Mouse (Mus musculus) MEL (cell line): ENCODE measurements at regions not wholly inside any gene's neighbourhood (a gene's known extent, or its start where the extent isn't known, plus 50 kb on each side); places are given as distances from the start of the nearest gene placed in this dataset.

Experiments used
- DNase-seq: peaks from one replicate; pipeline ENCODE4 v3.0.0; 2011; ENCODE audit warnings: low read depth, low spot score
- H3K27ac ChIP-seq: 2 replicates; pipeline ENCODE4 v1.5.1; 2012; ENCODE audit warnings: low read depth, mild to moderate bottlenecking, control low read depth, low read length, moderate library complexity; ENCODE audit not compliant: control insufficient read depth
- H3K27me3 ChIP-seq, 2 experiments: fragments of 150-350 bp in 1 of 2; sonication (generic) in 1 of 2; 2 replicates each; pipeline ENCODE4 v1.6.1; 2012; ENCODE audit warnings: low read length in 2 of 2, mild to moderate bottlenecking in 2 of 2, improper control_type of control experiment in 1 of 2, moderate library complexity in 1 of 2; ENCODE audit not compliant: insufficient read depth in 2 of 2, control insufficient read depth in 1 of 2
- H3K36me3 ChIP-seq, 2 experiments: 2 replicates each; pipeline ENCODE4 v1.6.1; 2012 to 2014; ENCODE audit warnings: low read length in 2 of 2, improper control_type of control experiment in 1 of 2, inconsistent platforms in 1 of 2, mild to moderate bottlenecking in 1 of 2; ENCODE audit not compliant: insufficient read depth in 2 of 2, control insufficient read depth in 1 of 2
- H3K4me1 ChIP-seq, 2 experiments: fragments of 150-350 bp in 1 of 2; sonication (generic) in 1 of 2; 2 replicates each; pipeline ENCODE4 v1.6.1; 2012; ENCODE audit warnings: low read length in 2 of 2, improper control_type of control experiment in 1 of 2, mild to moderate bottlenecking in 1 of 2; ENCODE audit not compliant: insufficient read depth in 2 of 2, control insufficient read depth in 1 of 2
- H3K4me3 ChIP-seq, 2 experiments: fragments of 150-350 bp in 1 of 2; sonication (generic) in 1 of 2; 2 replicates each; pipeline ENCODE4 v1.5.1; 2012; ENCODE audit warnings: low read depth in 2 of 2, low read length in 2 of 2, mild to moderate bottlenecking in 2 of 2, moderate library complexity in 2 of 2, control low read depth in 1 of 2, improper control_type of control experiment in 1 of 2; ENCODE audit not compliant: control insufficient read depth in 1 of 2, insufficient read depth in 1 of 2
- H3K79me2 ChIP-seq: 2 replicates; pipeline ENCODE4 v1.6.1; 2012; ENCODE audit warnings: mild to moderate bottlenecking, low read length, moderate library complexity; ENCODE audit not compliant: control insufficient read depth, poor library complexity, insufficient read depth
- H3K9ac ChIP-seq: 2 replicates; pipeline ENCODE4 v1.6.1; 2012; ENCODE audit warnings: low read depth, mild to moderate bottlenecking, control low read depth, low read length, moderate library complexity; ENCODE audit not compliant: control insufficient read depth, poor library complexity, severe bottlenecking
- H3K9me3 ChIP-seq: fragments of 150-350 bp; sonication (generic); replicated peaks from 2 replicates; pipeline ENCODE4 v1.6.1; 2012; ENCODE audit warnings: mild to moderate bottlenecking, low read length, improper control_type of control experiment, moderate library complexity; ENCODE audit not compliant: insufficient read depth
- BHLHE40 ChIP-seq: IDR thresholded peaks from 2 replicates; pipeline ENCODE4 v1.6.1; 2012; ENCODE audit warnings: low read depth, mild to moderate bottlenecking, inconsistent platforms, low read length, improper control_type of control experiment, borderline replicate concordance
- CHD2 ChIP-seq: IDR thresholded peaks from 2 replicates; pipeline ENCODE4 v1.6.1; 2011; ENCODE audit warnings: low read length, improper control_type of control experiment
- ELF1 ChIP-seq: IDR thresholded peaks from 2 replicates; pipeline ENCODE4 v1.6.1; 2014; ENCODE audit warnings: low read depth, mild to moderate bottlenecking, inconsistent platforms, low read length, improper control_type of control experiment, moderate library complexity
- GABPA ChIP-seq: IDR thresholded peaks from 2 replicates; pipeline ENCODE4 v1.6.1; 2012; ENCODE audit warnings: low read depth, mild to moderate bottlenecking, inconsistent platforms, low read length, improper control_type of control experiment, moderate library complexity
- HCFC1 ChIP-seq: IDR thresholded peaks from 2 replicates; pipeline ENCODE4 v1.6.1; 2012; ENCODE audit warnings: low read depth, mild to moderate bottlenecking, inconsistent platforms, low read length, improper control_type of control experiment, moderate library complexity
- JUND ChIP-seq: IDR thresholded peaks from 2 replicates; pipeline ENCODE4 v1.6.1; 2011; ENCODE audit warnings: low read depth, mild to moderate bottlenecking, improper control_type of control experiment, low read length
- KAT2A ChIP-seq: conservative IDR thresholded peaks from 2 replicates; pipeline ENCODE4 v1.6.1; 2012; ENCODE audit warnings: low read depth, low read length, improper control_type of control experiment, inconsistent platforms
- MAFK ChIP-seq: IDR thresholded peaks from 2 replicates; pipeline ENCODE4 v1.6.1; 2011; ENCODE audit warnings: low read depth, mild to moderate bottlenecking, low read length, improper control_type of control experiment, borderline replicate concordance
- MXI1 ChIP-seq: IDR thresholded peaks from 2 replicates; pipeline ENCODE4 v1.6.1; 2011; ENCODE audit warnings: mild to moderate bottlenecking, low read depth, low read length, improper control_type of control experiment
- MYB ChIP-seq: IDR thresholded peaks from 2 replicates; pipeline ENCODE4 v1.6.1; 2011; ENCODE audit warnings: mild to moderate bottlenecking, low read depth, low read length, improper control_type of control experiment
- MYC ChIP-seq: IDR thresholded peaks from 2 replicates; pipeline ENCODE4 v1.6.1; 2011; ENCODE audit warnings: low read depth, mild to moderate bottlenecking, low read length, improper control_type of control experiment, moderate library complexity
- NRF1 ChIP-seq: IDR thresholded peaks from 2 replicates; pipeline ENCODE4 v1.6.1; 2014; ENCODE audit warnings: low read depth, mild to moderate bottlenecking, inconsistent platforms, low read length, improper control_type of control experiment, moderate library complexity; ENCODE audit not compliant: poor library complexity, insufficient read depth, severe bottlenecking
- POLR2AphosphoS5 ChIP-seq: IDR thresholded peaks from 2 replicates; pipeline ENCODE4 v1.6.1; 2012; ENCODE audit warnings: low read depth, borderline replicate concordance, mild to moderate bottlenecking, inconsistent platforms, low read length, moderate library complexity, mixed read lengths
- RCOR1 ChIP-seq: IDR thresholded peaks from 2 replicates; pipeline ENCODE4 v1.6.1; 2012; ENCODE audit warnings: low read depth, mild to moderate bottlenecking, inconsistent platforms, low read length, improper control_type of control experiment
- SIN3A ChIP-seq: IDR thresholded peaks from 2 replicates; pipeline ENCODE4 v1.6.1; 2012; ENCODE audit warnings: low read length, improper control_type of control experiment, inconsistent platforms
- ZKSCAN1 ChIP-seq: IDR thresholded peaks from 2 replicates; pipeline ENCODE4 v1.6.1; 2012; ENCODE audit warnings: low read depth, mild to moderate bottlenecking, inconsistent platforms, low read length, improper control_type of control experiment, moderate library complexity

GRCm38 (mm10) chr8:8919582-8920503, 229.5 kb upstream of the Arglu1 start:
- TF ChIP-seq MAFK: no peak
- TF ChIP-seq GABPA: no peak
- no peak for TF ChIP-seq ZKSCAN1
- TF ChIP-seq BHLHE40: no peak
- no peak for TF ChIP-seq POLR2AphosphoS5
- Histone ChIP-seq H3K9me3 (no peaks in the 10 kb centered on the region), H3K27me3 (no peaks in the 10 kb centered on the region), H3K27ac (no peak overlapping the region), H3K4me3 (no peak overlapping the region), H3K79me2 (no peaks in the 10 kb centered on the region), H3K4me1 (no peaks in the 10 kb centered on the region), H3K36me3 (no peaks in the 10 kb centered on the region), H3K9ac (no peak overlapping the region)
- DNase-seq: no peak

GRCm38 (mm10) chr8:8919040-8919439, 228.7 kb upstream of the Arglu1 start:
- DNase-seq: no peak
- H3K27me3 ChIP-seq: no peaks in the 10 kb centered on the region
- no peak overlapping the region for H3K4me3 ChIP-seq
- H3K79me2 ChIP-seq: no peaks in the 10 kb centered on the region
- H3K9me3 ChIP-seq: no peaks in the 10 kb centered on the region
- H3K36me3 ChIP-seq: no peaks in the 10 kb centered on the region
- H3K4me1 ChIP-seq: no peaks in the 10 kb centered on the region
- no peak overlapping the region for H3K27ac ChIP-seq
- TF ChIP-seq CHD2: no peak
- no peak for TF ChIP-seq MYC
- TF ChIP-seq SIN3A: no peak
- no peak for TF ChIP-seq ELF1
- TF ChIP-seq MAFK: no peak
- TF ChIP-seq NRF1: no peak
- TF ChIP-seq MXI1: no peak
- TF ChIP-seq KAT2A: no peak
- no peak for TF ChIP-seq GABPA
- TF ChIP-seq RCOR1: no peak
- TF ChIP-seq MYB: no peak
- no peak for TF ChIP-seq HCFC1
- no peak for TF ChIP-seq JUND
- TF ChIP-seq POLR2AphosphoS5: no peak
- no peak for TF ChIP-seq BHLHE40
- TF ChIP-seq, all 39 proteins: peak for 0
- H3K9ac ChIP-seq: no peak overlapping the region
